Mouse (Mus musculus) left cerebral cortex, postnatal 4 days (tissue): ENCODE measurements around the gene Rsrc2. TPM values are rescaled to one million over a fixed set of nuclear protein-coding genes. Genes with fewer than 3 reads are reported as not detected.
"Not testable (repeated sequence)": the region's sequence is repeated elsewhere in the genome, so short reads cannot be mapped to it uniquely, and the experiment has no call there.

Source experiments
- DNase-seq: peaks from one replicate; pipeline ENCODE4 v3.0.0-alpha.2; 2022
- intact Hi-C: fragments of 180-260 bp; cut with DNase I; formaldehyde crosslinking; loops from one replicate; pipeline ENCODE4 v1.15.1; 2025
- total RNA-seq, 2 experiments: library from RNA; stranded (reverse); gene quantifications; 2 replicates each; pipeline ENCODE4 v1.2.3; 2021

The Rsrc2 gene
- total RNA-seq, result 10 to 100 TPM; 94.9 to 95.1 TPM

DNA sequence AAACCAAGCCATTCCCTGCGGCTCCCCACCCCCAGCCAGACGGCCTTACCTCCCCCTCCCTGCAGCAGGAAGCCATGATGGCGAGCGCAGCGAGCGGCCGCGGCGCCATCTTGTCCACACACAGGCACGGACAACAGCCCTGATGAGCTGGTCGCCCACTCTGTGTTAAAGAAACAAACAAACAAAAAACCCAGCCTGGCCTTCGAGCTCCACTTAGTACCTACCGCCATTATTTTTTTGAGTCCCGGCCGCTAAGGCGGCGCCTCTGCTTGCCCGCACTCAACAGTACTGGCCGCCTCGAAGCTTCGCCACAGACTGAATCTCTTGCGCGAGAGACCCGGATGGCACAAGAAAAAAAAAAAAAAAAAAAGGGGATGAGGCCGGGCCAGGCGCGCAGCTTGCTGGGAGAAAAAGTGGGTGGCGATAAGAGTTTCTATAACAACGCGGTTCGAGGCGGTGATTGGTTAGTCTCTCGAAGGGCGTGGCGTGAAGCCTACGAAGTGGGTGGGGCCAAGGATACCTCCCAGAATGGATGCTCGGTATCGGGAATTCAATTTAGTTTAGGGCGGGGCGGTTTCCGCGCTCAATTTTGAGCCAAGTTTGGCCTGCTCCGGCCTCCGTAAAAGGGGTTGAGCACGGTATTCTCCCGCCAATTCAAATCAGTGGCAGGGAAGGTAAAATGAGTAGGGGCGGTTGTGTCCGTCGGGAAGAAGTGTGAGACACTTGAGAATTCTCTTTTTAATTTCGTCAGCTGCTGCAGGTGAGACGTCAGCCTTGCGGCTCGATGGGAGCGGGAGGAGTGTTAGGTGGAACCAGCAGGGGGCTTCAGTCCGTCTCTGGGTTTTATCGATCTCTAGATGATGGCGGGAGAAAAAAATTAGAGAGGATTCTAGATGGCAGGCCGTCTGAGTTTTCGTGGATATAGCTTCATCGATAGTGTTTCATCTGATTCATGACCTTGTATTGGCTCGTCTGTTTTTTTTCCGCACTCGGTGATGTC, at the start of gene Rsrc2, which contains the start of gene Kntc1:
TSS of gene Rsrc2 (minus strand) at position 350 of the 1,000 bp plus-strand sequence.
TSS of gene Kntc1 (plus strand) at position 652 of the 1,000 bp plus-strand sequence.
- peak; percentile 99 for DNase-seq
- intact Hi-C loops, result loop anchor here (2.0 kb wide), 1 partner anchor 157 kb away; the partner anchor contains the start of gene Denr

DNA sequence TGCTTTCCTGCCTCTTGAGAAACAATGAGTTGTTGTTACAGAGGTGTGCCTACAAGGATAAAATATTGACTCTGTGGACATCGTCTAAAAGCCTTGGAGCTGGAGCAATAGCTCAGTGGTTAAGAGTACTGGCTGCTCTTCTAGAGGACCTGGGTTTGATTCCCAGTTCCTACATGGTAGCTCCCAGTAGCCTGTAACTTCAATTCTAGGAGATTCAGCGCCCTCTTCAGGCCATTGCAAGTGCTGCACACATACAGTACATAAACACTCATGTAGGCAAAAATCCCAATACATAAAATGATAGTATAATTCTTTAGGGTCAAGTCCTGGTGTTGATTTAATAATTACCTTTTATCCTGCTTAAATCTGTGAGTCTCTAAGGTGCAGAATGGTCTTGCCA, 43.9 kb upstream of the Rsrc2 start:
- DNase-seq, result no peak
- intact Hi-C loops, result no loop called here

DNA sequence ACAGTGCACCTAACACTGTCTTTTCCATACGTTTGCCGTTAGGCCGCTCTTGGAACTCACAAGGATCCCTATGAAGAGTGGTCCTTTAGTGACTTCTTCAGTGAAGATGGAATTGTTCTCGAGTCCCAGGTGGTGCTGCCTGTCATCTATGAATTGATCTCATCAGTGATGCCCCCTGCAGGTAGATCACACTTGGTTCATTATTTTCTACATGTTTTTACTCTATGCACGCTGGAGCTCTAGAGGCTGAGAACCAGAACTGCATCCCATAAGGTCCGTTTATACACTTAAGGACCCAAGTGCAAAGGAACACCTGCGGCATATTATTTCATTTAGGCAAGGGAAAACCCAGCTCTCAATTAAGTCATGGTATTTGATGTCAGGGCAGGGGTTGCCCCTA, 39.8 kb upstream of the Rsrc2 start:
- DNase-seq, result no peak
- intact Hi-C loops, result no loop called here

DNA sequence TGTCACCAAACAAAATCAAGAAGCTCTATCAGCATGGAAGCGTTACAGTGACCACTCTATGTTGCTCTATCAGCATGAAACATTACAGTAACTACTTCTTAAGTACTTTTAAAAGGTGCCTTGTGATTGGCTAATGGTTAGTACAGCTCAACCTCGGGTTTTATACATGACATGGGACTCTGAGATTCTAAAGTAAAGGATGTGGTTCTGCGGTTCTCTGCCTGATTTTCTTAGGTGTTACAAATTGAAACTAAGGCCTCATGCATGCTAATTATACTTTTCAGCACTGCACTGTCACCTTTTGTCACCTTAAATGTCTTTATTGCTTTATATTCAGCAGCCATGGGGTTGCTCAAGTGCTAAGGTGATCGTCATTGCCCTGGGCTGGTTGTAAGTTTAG, 32.6 kb upstream of the Rsrc2 start:
- no peak for DNase-seq
- intact Hi-C loops, result no loop called here

DNA sequence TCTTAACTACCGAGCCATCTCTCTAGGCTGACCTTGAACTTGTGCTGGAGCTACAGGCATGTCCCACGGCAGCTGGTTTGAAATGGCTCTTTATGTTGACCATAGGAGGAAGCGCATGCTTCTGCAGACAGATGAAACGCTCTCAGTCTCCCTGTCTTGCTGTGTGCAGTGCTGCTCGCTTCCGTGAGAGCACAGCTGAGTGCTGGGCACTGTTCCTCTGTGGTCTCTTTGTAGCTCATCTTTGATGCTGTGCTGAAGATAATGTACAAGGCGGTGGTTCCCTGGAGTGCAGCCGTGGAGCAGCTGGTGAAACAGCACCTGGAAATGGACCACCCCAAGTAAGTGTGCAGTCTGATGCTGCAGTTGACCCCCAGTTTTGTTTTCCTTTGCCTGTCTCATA, 31.5 kb upstream of the Rsrc2 start:
- DNase-seq, result no peak
- intact Hi-C loops, result no loop called here

DNA sequence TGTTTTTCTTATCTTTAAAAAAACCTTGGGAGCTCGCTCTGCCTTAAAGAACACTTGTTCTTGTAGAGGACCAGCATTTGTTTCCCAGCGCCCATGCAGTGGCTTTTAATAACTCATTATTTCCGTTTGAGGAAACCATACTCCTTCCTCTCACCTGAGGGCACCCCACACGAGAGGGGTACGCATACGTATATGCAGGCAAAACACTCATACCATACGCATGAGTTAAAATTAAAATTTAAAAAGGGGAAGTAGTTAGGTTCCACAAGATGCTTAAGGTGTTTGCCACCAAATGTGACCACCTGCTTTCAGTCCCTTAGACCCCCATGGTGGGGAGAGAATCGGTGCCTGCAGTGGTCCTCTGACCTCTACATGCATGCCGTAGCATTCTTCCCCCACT, 24.2 kb upstream of the Rsrc2 start:
- DNase-seq, result no peak
- intact Hi-C loops, result no loop called here

DNA sequence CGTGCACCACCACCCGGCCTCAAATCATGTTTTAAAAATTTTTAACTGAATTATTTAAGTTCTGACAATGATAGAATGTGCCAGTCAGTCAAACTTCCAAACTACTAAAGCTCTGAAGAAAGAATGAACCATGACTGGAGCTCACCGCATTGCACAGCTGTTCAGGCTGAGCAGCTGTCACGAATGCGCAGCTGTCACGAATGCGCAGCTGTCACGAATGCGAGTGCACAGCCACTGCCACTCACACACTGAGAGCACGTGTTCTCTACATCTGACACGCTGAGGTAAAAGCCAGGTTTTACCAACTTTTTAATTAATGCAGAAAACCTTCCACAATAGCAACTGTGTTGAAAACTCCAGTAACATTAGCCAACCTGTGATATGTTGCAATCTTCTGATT, 17.2 kb upstream of the Rsrc2 start:
- DNase-seq, intact Hi-C loops: not testable (repeated sequence)

DNA sequence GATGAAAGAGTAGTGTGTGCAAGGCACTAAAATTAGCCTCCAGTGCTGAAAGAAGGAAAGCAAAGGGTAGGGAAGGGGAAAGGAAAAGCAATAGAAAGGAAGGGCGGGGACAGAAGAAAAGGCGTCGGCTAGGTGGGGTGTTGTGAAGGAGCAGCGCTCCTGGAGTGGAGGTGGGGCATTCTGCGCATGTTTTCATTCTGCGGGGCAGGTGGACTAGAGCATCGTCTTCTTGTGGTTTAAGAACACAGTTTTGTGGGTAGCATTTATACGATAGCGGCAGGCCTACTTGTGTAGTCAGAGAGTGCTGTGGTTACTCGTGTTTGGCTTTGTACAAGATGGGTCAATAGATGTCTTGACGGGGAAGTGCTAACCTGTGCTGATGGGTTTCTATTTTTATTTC, 16.3 kb upstream of the Rsrc2 start:
- no peak for DNase-seq
- intact Hi-C loops, result no loop called here

DNA sequence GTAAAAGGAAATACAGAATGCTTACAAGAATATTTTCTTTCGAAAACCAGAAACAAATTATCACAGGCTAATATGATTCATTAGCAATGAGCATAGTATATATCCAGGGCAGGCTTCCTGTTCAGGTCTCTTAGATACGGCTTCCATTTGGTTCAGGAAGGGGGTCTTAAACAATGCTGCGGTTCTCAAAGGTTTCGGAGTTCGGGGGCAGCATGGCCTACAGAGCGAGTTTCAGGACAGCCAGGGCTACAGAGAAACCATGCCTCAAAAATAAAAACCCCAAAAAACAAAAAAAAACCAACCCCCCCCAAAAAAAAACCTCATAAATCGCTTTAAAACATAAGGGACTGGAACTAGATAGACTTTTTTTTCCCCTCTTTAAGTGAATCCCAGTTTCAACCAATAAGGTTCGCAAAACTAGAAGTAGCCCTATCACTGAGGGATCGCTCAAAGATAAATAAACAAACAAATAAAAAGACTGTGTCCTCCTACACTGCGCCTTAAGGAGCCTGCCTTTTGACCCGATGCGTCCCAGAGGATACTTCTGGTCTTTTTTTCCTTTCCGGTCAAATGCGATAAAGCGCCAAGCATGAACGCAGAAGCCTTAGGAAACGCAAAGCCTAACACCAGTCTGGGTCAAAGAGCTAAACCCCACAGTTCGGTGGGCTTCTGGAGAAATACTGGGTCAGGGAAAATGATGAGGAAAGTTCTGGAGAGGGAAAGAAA, 712 bp downstream of the Rsrc2 start:
- intact Hi-C loops, result loop anchor here (2.0 kb wide), 1 partner anchor 158 kb away; the partner anchor contains the start of gene Denr
- DNase-seq, result no peak

DNA sequence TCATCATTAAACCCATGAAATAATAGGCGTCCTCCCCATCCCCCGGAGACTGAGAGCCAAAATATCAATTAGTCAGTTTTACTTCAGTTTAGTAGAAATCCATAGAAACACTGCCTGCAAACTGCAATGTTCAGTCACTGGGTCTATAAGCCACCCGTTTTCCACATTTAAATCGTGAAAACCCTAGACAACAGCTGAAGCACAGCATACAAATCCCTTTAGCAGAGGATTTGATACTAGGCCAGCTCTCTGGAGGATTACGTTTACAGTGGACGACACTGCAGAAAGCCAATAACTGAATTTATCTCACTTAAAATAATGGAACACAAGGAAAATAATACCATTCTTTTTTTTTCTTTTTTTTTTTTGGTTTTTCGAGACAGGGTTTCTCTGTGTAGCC, 1.6 kb downstream of the Rsrc2 start:
- intact Hi-C loops, result loop anchor here (2.0 kb wide), 1 partner anchor 159 kb away; the partner anchor contains the start of gene Denr
- no peak for DNase-seq

DNA sequence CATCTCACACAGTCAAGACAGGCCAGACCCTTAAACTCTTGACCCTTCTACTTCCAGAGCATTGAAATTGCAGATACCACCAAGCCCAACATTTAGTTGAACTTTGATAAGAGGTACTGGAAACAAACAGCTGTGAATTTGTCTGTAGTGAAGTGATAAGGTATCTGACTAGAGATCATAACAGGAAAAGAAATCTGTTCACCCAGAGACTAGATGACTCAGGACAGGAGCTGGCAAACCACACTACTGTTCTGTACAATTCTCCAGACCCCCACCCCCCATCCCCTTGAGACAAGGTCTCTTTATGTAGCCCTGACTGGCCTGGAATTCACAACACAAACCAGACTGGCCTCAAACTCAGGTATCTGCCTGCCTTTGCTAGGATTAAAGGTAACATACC, 3.0 kb downstream of the Rsrc2 start:
- no peak for DNase-seq
- intact Hi-C loops, result no loop called here

DNA sequence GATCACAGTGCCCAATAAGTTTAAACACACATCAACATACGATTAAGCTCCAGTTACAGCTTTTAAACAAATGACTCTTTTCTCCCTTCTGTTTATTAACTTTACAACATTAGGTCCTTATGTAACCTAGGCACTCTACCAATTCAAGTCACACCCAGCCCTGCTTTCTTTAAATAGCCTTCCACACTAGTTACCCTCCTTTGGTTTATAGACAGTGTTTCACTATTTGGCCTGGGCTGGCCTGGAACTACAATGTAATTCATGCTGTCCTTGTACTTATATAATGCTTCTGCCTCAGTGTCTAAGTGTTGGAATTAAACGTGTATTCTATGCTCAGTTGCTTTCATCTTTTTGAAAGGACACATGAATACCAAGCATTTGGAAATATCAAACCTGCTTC, 4.9 kb downstream of the Rsrc2 start:
- intact Hi-C loops, result no loop called here
- no peak for DNase-seq

DNA sequence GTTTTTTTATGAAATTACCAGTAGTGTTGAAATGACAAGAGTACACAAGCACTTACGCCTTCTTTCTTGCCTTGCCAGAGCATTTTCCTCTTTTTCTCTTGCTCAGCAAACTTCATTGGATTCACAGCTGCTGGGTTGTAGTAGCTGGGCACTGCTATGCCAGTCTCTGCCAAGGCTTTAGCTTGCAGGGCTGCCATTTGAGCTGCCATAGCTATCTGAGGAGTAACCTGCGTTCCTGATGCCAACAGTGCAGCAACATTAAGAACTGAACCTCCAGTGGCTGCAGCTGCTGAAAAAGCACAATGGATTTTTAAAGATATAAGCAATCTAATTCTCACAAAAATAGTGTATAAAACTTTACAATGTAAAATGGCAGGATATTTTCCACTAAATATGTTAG, 18.2 kb downstream of the Rsrc2 start:
- intact Hi-C loops, result loop anchor here (10.0 kb wide), 1 partner anchor 664 kb away; no protein-coding TSS in a partner anchor
- no peak for DNase-seq

DNA sequence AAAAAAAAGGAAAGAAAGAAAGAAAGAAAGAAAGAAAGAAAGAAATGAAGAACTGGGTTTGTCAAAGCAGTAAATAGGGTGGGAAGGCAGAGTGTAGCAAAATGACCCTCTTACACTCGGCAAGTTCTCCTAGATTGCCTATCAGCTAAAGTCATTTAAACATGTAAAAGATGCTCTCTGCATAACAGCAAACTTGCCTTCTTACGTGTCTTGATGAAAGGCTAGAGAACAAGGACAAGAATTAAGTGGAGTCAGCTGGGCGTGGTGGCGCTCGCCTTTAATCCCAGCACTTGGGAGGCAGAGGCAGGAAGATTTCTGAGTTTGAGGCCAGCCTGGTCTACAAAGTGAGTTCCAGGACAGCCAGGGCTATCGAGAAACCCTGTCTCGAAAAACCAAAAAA, 25.4 kb downstream of the Rsrc2 start:
- DNase-seq, intact Hi-C loops: not testable (repeated sequence)

DNA sequence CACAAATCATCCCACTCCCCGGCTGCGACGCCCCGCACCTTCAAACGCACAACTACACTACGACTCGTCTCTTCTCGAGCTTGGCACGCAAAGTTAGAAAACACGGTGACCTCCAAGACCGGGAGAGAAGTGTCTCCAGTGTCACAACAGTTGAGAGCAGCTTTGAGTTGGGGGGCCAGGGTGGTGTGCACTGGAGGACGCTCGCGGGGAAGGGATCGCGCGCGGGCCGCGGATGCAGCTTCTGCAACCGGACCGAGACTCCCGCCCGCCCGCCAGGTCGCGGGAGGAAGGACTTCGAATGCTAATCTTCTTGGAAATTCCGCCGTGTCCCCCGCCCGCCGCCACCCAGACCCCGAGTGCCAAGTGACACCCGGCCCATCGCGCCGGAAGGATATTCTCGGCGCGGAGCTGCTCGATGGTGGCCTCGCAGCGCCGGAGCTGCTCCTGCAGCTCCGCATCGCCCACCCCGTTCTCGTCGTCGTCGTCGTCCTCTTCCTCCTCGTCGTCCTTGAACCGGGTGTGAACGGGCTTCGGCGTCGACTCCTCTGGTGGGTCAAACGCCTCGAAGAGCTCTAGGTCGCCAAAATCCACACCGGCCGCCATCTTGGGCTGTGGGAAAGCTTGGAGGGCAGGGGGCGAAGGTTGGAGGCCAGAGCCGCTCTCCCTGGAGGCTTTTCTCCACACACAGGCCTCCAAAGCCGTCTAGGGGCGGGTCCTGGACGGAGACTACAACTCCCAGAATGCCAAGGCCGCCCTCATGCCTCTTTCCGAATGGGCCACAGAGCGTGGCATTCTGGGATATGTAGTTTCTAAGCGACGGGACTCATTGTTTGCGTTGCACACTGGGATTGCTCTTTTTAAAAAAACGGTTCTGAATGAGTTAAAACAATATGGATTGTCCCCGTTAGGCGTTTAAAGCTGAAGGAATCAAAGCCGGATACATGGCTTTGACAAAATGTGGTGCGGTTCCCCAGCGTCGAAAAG, 28.6 kb downstream of the Rsrc2 start, which contains the start of gene Zcchc8:
TSS of gene Zcchc8 (minus strand) at position 773 of the 984 bp plus-strand sequence.
- intact Hi-C loops, result no loop called here
- DNase-seq, result peak; percentile 96

DNA sequence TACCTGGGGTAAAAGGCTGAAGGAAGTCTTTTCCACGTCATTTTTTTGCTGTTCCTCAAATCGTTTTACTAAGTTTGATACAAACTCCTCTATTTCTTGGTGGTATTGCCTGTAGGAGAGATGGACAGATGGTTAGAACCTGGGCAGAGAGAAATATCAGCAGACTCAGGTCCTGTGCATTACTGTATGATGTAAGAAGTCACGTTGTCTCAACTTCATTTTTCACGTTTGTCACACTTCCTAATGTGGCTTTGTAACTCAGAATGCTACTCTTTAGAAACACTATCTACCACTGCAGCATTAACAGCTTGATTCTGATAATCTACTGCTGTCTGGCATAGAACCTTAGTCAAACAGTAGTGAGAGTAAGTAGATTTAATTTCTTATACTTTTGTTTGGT, 34.6 kb downstream of the Rsrc2 start:
- intact Hi-C loops, result loop anchor here (10.0 kb wide), 1 partner anchor 100 kb away; no protein-coding TSS in a partner anchor
- no peak for DNase-seq

DNA sequence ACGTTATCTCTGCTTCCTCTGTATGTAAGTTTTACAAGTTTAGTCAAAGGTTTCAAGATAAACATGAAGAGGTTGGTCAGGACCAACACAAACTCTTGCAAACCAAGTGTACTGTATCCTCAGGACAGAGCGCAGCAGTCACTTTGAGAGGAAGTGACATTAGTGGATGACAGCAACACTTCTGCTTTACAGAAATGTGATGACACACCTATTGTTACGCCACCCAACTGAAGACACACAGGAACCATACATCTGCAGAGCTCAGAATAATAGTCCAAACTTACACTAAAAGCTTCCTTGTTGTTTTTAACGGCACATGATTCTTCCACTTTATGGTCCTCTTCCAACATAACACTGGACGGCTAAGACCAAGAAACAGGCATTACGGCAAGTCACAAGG, 35.4 kb downstream of the Rsrc2 start:
- DNase-seq, result no peak
- intact Hi-C loops, result loop anchor here (10.0 kb wide), 1 partner anchor 99 kb away; no protein-coding TSS in a partner anchor

DNA sequence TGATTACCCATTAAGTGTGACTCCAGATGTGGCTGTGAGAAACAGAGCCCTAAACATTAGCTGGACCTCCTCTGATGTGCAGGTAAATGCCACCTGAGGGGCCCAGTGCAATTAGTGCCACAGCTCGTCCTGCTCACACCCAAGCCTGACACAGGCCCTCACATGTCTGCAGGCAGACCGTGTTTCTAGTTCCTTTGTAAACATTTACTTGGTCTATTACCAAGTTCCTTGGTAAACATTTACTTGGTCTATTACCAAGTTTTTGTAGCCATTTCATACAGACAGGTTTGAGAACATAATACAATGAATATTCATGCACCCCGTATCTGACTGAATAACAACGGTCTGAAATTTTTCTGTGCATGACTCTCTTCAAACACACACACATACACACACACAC, 39.6 kb downstream of the Rsrc2 start:
- intact Hi-C loops, result no loop called here
- no peak for DNase-seq

DNA sequence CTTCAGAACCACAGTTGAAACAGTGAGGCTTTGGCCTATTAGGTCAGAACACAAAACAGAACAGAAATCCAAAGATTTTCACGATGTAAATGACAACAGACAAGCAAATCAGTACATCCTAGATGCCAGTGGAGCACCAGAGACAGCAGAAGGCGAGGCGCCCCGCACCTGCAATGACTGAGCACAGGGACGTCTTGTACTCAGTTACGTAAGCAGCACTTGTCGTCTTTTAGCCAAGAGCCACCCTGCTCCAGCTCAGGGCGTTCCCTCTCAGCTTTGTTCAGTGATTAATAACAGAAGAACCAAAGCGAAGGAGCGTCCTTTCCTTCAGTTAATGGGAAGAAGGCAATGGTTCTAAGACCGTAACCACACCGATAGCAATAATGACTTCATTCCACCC, 40.6 kb downstream of the Rsrc2 start:
- DNase-seq, result no peak
- intact Hi-C loops, result no loop called here

DNA sequence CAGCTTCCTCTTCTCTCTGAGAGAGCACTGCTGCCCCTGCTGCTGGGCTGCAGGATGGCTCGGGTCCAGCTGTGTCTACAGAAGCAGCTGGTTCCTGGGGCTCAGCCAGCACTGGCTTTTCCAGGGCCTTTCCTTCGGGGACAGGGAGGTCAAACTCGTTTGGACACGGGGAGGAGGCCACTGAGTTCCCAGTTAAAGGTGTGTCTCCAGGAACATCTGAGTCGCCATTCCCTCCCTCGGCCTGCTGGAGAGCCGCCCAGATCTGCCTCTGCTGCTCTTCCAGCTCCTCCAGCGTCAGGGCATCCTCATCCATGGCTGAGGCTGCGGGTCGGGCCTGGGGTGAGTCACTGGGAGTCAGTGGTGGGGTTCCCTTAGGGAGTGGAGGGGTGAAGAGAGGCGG, 48.6 kb downstream of the Rsrc2 start:
- DNase-seq, result peak; percentile 78
- intact Hi-C loops, result no loop called here
